Mouse (Mus musculus): ENCODE results near the gene Bves. TPM values are rescaled to one million over a fixed set of nuclear protein-coding genes. Genes with fewer than 3 reads are reported as not detected.

The Bves gene
- total and polyA plus RNA-seq, 2 experiments from 2014 or later = 90.0 to 113 TPM

DNA sequence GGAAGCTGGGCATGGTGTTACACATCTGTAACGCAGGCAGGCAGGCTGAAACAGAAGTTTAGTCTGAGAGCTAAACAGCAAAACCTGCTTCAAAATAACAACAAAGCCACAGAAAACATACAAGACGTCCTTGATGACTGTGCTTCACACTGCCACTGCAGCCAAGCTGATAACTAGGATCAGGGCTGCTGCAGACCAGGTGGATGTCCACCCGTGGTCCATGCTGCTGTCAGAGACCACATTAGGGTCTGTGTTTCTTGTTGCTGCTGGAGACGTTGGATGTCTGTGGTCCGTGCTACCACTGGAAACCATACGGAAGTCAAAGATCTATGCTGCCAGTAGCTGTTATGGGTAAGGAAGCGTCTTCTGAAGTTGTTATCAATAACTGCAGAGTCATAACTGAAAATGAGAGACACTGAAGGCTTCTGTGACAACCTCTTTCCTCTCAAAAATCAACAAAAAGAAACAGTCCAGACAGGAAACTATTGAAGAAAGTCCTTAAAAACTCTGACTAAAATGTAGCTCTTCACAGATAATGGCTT, 64.2 kb downstream of the Bves start:
- no peak overlapping the region for H3K27ac ChIP-seq (ENCODE audit: low read depth)
- ATAC-seq (ENCODE audit: insufficient read depth, low read depth) = no peak
- H3K4me3 ChIP-seq (ENCODE audit: low read depth, low read length) = no peak overlapping the region
- no peaks in the 10 kb centered on the region for H3K27me3 ChIP-seq (ENCODE audit: control insufficient read depth, insufficient read depth, low read length)
- no peaks in the 10 kb centered on the region for H3K36me3 ChIP-seq (replicated peaks; ENCODE audit: control insufficient read depth, insufficient read depth, low read length)
- H3K9me3 ChIP-seq (replicated peaks; ENCODE audit: control insufficient read depth, low read length) = no peaks in the 10 kb centered on the region
- TF ChIP-seq EP300 (IDR thresholded peaks at IDR 0.05; ENCODE audit: low read depth) (no peak), CTCF (IDR thresholded peaks at IDR 0.05; ENCODE audit: low read depth) (no peak)
- H3K4me2 ChIP-seq (ENCODE audit: low read depth, low read length) = no peak overlapping the region
- no peaks in the 10 kb centered on the region for H3K4me1 ChIP-seq (ENCODE audit: control insufficient read depth, insufficient read depth)
- DNase-seq (ENCODE audit: low spot score) = no peak
- WGBS = 76% methylated on average over 7 of the region's 7 CpGs
- no peak overlapping the region for H3K9ac ChIP-seq (replicated peaks; ENCODE audit: low read depth, low read length)

DNA sequence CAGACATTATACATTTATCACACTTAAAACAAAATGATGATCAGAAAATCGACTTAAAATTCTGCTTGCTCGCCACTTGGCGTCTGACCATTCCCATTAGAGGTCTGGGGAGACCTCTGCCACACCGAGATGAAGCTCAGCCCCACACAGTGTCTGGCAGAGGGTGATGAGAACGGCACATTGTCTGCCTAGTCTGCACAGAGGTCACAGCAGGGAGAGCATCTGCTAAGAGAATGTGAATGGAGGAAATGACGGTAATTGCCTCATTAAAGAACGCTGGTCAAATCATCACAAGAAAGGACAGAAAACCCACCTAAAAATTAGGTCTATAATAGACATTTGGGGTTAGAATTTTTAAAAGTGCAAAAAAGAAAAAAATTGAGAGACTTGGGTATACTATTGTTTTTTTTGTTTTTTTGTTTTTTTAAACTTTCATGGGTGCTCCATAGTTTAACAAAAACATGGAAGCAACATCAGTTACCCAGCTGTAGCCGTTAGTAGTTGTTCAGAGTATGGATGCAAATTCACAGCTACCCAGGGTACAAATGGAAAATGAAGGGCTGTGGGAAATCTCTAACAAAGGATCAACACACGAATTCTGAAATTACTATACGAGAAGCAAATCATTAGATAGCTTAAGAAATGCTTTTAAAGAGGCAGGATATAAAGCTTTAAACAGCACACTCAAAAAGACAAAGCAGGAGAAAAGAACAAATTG, 75.2 kb downstream of the Bves start:
- H3K9ac ChIP-seq (replicated peaks; ENCODE audit: low read depth, low read length) = no peak overlapping the region
- no peaks in the 10 kb centered on the region for H3K36me3 ChIP-seq (replicated peaks; ENCODE audit: control insufficient read depth, insufficient read depth, low read length)
- H3K27me3 ChIP-seq (ENCODE audit: control insufficient read depth, insufficient read depth, low read length) = no peaks in the 10 kb centered on the region
- no peak overlapping the region for H3K4me3 ChIP-seq (ENCODE audit: low read depth, low read length)
- 64% methylated on average over 10 of the region's 10 CpGs for WGBS
- no peaks in the 10 kb centered on the region for H3K4me1 ChIP-seq (ENCODE audit: control insufficient read depth, insufficient read depth)
- H3K4me2 ChIP-seq (ENCODE audit: low read depth, low read length) = no peak overlapping the region
- H3K27ac ChIP-seq (ENCODE audit: low read depth) = no peak overlapping the region
- TF ChIP-seq CTCF (IDR thresholded peaks at IDR 0.05; ENCODE audit: low read depth) (no peak), EP300 (IDR thresholded peaks at IDR 0.05; ENCODE audit: low read depth) (no peak)
- DNase-seq (ENCODE audit: low spot score) (no peak), ATAC-seq (ENCODE audit: insufficient read depth, low read depth) (no peak)
- no peaks in the 10 kb centered on the region for H3K9me3 ChIP-seq (replicated peaks; ENCODE audit: control insufficient read depth, low read length)

DNA sequence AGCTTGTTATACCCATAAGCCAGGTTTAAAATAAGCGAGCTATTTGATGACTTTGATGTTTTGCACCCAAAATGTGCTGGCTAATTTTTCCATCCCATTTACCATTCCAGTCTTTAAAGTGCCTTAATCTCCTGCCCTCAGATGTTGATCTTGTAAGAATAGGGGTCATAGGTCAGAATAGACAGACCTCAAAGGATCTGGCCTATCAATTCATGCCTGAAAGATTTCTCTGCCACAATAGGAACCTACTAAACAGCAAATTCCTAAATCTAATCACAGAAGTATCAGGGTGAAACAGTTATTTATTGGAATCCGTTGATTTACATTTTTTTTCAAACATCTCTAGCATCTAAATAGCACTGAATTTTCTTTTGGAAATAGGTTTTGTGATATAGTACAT, 76.2 kb downstream of the Bves start:
- Histone ChIP-seq H3K27ac (ENCODE audit: low read depth) (no peak overlapping the region), H3K4me1 (ENCODE audit: control insufficient read depth, insufficient read depth) (no peaks in the 10 kb centered on the region), H3K36me3 (replicated peaks; ENCODE audit: control insufficient read depth, insufficient read depth, low read length) (no peaks in the 10 kb centered on the region), H3K4me3 (ENCODE audit: low read depth, low read length) (no peak overlapping the region), H3K4me2 (ENCODE audit: low read depth, low read length) (no peak overlapping the region), H3K9me3 (replicated peaks; ENCODE audit: control insufficient read depth, low read length) (no peaks in the 10 kb centered on the region), H3K27me3 (ENCODE audit: control insufficient read depth, insufficient read depth, low read length) (no peaks in the 10 kb centered on the region), H3K9ac (replicated peaks; ENCODE audit: low read depth, low read length) (no peak overlapping the region)
- WGBS = 72% methylated on average over 2 of the region's 2 CpGs
- DNase-seq (ENCODE audit: low spot score) = no peak
- ATAC-seq (ENCODE audit: insufficient read depth, low read depth) = no peak
- TF ChIP-seq EP300 (IDR thresholded peaks at IDR 0.05; ENCODE audit: low read depth) (no peak), CTCF (IDR thresholded peaks at IDR 0.05; ENCODE audit: low read depth) (no peak)

GRCm38 (mm10) chr10:45412144-45412543, 76.6 kb downstream of the Bves start:
- Histone ChIP-seq H3K4me2 (ENCODE audit: low read depth, low read length) (no peak overlapping the region), H3K9me3 (replicated peaks; ENCODE audit: control insufficient read depth, low read length) (no peaks in the 10 kb centered on the region), H3K36me3 (replicated peaks; ENCODE audit: control insufficient read depth, insufficient read depth, low read length) (no peaks in the 10 kb centered on the region), H3K4me1 (ENCODE audit: control insufficient read depth, insufficient read depth) (no peaks in the 10 kb centered on the region), H3K27me3 (ENCODE audit: control insufficient read depth, insufficient read depth, low read length) (no peaks in the 10 kb centered on the region), H3K4me3 (ENCODE audit: low read depth, low read length) (no peak overlapping the region), H3K27ac (ENCODE audit: low read depth) (no peak overlapping the region), H3K9ac (replicated peaks; ENCODE audit: low read depth, low read length) (no peak overlapping the region)
- 78% methylated on average over 5 of the region's 5 CpGs for WGBS
- DNase-seq (ENCODE audit: low spot score) = no peak
- ATAC-seq (ENCODE audit: insufficient read depth, low read depth) = no peak
- TF ChIP-seq EP300 (IDR thresholded peaks at IDR 0.05; ENCODE audit: low read depth) (no peak), CTCF (IDR thresholded peaks at IDR 0.05; ENCODE audit: low read depth) (no peak)

Other genes with a start within 250 kb of the Bves start
- 69.2 and 71.9 TPM in 2 replicates for gene Popdc3, start 157.7 kb upstream of the Bves start, total RNA-seq (2014; rRNA removed; ENCODE audit: low replicate concordance)
- 41.8 and 50.6 TPM in 2 replicates for gene Popdc3, start 157.7 kb upstream of the Bves start, polyA plus RNA-seq (2015; fragmentation: Nextera tagmentation; extraction: Ambion mirVana)
- 0.23 and 0.85 TPM in 2 replicates for gene Lin28b, start 150.6 kb downstream of the Bves start, total RNA-seq (2014; rRNA removed; ENCODE audit: low replicate concordance)
- 1.2 and 1.3 TPM in 2 replicates for gene Lin28b, start 150.6 kb downstream of the Bves start, polyA plus RNA-seq (2015; fragmentation: Nextera tagmentation; extraction: Ambion mirVana)
- 8.5 and 22.6 TPM in 2 replicates for gene Hace1, start 242.1 kb downstream of the Bves start, total RNA-seq (2014; rRNA removed; ENCODE audit: low replicate concordance)
- gene Hace1, start 242.1 kb downstream of the Bves start, polyA plus RNA-seq (2015; fragmentation: Nextera tagmentation; extraction: Ambion mirVana) = 5.7 and 6.8 TPM in 2 replicates